Mouse (Mus musculus) G1E (cell line): ENCODE measurements around the gene Arhgap22. TPM values are rescaled to one million over a fixed set of nuclear protein-coding genes. Genes with fewer than 3 reads are reported as not detected.

Source experiments
- ATAC-seq: 2 replicates; pipeline ENCODE4 v1.8.0; 2016; ENCODE audit warnings: mild to moderate bottlenecking; ENCODE audit not compliant: insufficient number of reproducible peaks, poor library complexity, low FRiP score, severe bottlenecking; ENCODE audit errors: extremely low read depth
- DNase-seq: peaks from one replicate; pipeline ENCODE4 v3.0.0; 2012; ENCODE audit warnings: low spot score
- H3K27me3 ChIP-seq: 2 replicates; pipeline ENCODE4 v1.6.1; 2012; ENCODE audit warnings: mild to moderate bottlenecking, low read length, inconsistent platforms; ENCODE audit not compliant: insufficient read depth
- H3K36me3 ChIP-seq: replicated peaks from 2 replicates; pipeline ENCODE3; 2012; ENCODE audit warnings: mild to moderate bottlenecking, inconsistent platforms
- H3K4me1 ChIP-seq: 2 replicates; pipeline ENCODE4 v1.6.1; 2012; ENCODE audit warnings: low read depth, low read length, inconsistent platforms, mixed read lengths; ENCODE audit not compliant: insufficient read depth
- H3K4me3 ChIP-seq: 2 replicates; pipeline ENCODE4 v1.5.1; 2012; ENCODE audit warnings: low read depth, mild to moderate bottlenecking, inconsistent platforms, low read length, moderate library complexity, mixed read lengths
- H3K9me3 ChIP-seq: replicated peaks from 2 replicates; pipeline ENCODE4 v1.6.1; 2012; ENCODE audit warnings: inconsistent platforms
- CTCF ChIP-seq: IDR thresholded peaks from 2 replicates; pipeline ENCODE4 v1.5.1; 2012; ENCODE audit warnings: low read depth, low read length, inconsistent platforms, mixed read lengths
- GATA1 ChIP-seq: IDR thresholded peaks from 2 replicates; pipeline ENCODE4 v1.6.1; 2012; ENCODE audit warnings: borderline replicate concordance, low read length, inconsistent platforms, mixed read lengths
- GATA2 ChIP-seq: IDR thresholded peaks from 2 replicates; pipeline ENCODE4 v1.6.1; 2012; ENCODE audit warnings: low read depth, low read length, inconsistent platforms, borderline replicate concordance
- POLR2AphosphoS5 ChIP-seq: IDR thresholded peaks from 2 replicates; pipeline ENCODE4 v1.6.1; 2012; ENCODE audit warnings: low read depth, low read length, inconsistent platforms; ENCODE audit not compliant: insufficient replicate concordance
- TAL1 ChIP-seq: conservative IDR thresholded peaks from 2 replicates; pipeline ENCODE4 v1.6.1; 2012; ENCODE audit warnings: low read depth, low read length, inconsistent platforms, mixed read lengths
- polyA plus RNA-seq: library from polyadenylated mRNA; stranded (reverse); fragments of >175 nt; gene quantifications from 2 replicates; pipeline ENCODE4 v1.2.3, GENCODE M21; 2012
- total RNA-seq, 2 experiments: library from RNA; stranded (forward) in 1 of 2; stranded (reverse) in 1 of 2; fragments of 200-1000 nt in 1 of 2; fragments of >200 nt in 1 of 2; fragmentation: Nextera tagmentation in 1 of 2; gene quantifications; 2 replicates each; pipeline ENCODE4 v1.2.3; 2014 to 2017

The Arhgap22 gene
- total RNA-seq (2014; fragmentation: Nextera tagmentation) (not detected in 2 replicates), total RNA-seq (2017) (0.05 and 0.06 TPM in 2 replicates), polyA plus RNA-seq (not detected in 2 replicates)

DNA sequence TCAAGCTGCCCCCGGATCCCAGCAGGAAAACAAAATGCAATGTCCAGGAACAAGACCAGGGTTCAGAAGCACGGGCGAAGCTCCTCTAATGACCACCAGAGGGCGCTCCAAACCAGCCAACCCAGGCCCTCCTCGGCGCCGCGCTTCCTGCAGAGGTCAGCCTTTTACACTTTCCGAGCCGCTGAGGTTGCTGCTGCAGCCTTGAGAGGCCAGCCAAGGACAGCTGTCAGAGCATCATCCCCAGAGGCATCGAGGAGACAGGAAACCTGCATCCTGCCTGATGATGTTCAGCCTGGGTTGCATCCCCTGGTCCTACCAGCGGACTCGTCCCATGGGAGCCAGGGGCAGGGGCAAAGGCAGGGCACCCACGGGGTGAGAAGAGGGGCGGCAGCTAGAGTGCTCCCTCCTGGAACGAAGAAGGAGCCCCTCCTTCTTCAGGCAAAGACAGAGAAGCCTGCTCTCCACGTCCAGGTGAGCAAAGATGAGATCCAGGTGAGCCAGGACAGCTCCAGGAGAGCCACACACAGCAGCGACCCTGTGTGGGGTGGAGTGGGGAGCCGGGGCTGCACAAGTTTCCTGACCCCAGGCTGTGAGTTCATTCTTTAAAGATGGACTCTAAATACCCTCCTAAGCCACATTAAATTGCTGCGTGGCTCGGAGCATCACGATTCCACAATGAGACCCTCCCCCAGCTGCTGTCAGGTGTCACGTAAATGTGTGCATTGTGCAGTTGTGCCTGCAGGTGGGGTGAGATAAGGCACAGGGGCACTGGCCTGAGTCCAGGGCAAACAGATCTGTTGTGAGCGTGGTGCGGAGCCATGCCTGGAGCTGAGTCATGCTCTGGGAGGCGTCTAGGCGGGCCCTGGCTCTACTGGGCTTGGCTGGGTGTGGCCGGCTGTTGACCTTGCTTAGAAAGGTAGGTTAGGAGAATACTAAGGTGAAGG, at the start of gene Arhgap22:
Gene Arhgap22, plus strand, starts transcription at position 204 of the 944 bp plus-strand sequence.
- no peaks in the 10 kb centered on the region for H3K27me3 ChIP-seq
- DNase-seq (no peak), ATAC-seq (no peak)
- H3K4me3 ChIP-seq = no peak within 1 kb of the TSS; the same call in 1 of the 2 replicates
- H3K9me3 ChIP-seq = peaks cover 51% of the 10 kb centered on the region
- H3K4me1 ChIP-seq = no peaks in the 10 kb centered on the region
- H3K36me3 ChIP-seq = no peaks in the 10 kb centered on the region
- TF ChIP-seq CTCF (no peak), POLR2AphosphoS5 (no peak), GATA2 (no peak), TAL1 (no peak), GATA1 (no peak)

DNA sequence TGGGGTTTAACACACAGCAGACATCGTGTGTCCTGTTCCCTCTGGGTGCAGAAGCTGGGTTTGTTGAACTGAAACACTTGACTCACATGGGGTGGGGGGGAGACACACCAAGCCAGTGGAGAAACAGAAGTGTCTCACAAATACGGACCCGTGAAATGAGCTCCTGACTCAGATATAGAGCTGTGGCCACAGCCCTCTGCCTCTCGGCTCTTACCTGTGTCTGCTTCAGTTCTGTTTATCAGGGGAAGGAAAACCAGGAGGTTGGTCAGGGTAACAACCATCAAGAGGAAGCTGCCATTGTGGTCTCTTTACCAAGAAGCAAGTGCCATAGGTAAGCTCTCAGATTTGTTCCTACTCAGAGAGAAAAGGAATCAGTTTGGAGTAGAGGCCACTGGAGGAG, 45.1 kb upstream of the Arhgap22 start:
- ATAC-seq (no peak), DNase-seq (no peak)
- TF ChIP-seq CTCF = no peak
- TF ChIP-seq GATA1 = no peak
- no peak for TF ChIP-seq TAL1
- TF ChIP-seq GATA2 = no peak
- no peak for TF ChIP-seq POLR2AphosphoS5
- Histone ChIP-seq H3K36me3 (no peaks in the 10 kb centered on the region), H3K4me1 (no peaks in the 10 kb centered on the region), H3K27me3 (no peaks in the 10 kb centered on the region), H3K9me3 (peaks cover 52% of the 10 kb centered on the region), H3K4me3 (no peak overlapping the region)

DNA sequence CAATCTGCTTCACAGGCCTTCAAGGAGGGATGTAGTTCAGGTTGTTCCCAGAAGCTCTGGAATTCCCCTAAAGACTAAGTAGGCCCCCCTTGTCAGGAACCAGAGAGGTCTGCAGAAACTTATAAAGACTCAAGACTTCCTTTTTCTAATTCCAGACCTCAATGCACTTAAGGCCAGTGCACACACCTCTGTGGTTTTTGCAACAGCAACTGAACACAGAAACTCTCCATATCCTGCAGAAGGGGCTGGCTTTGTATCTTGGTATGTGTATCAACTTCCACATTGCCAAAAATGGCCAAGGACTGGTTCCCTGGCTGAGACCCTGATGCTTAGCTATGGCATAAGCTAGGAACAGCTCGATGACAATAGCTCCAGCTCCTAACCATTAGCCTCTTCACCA, 41.9 kb upstream of the Arhgap22 start:
- TF ChIP-seq CTCF = no peak
- TF ChIP-seq GATA1 = no peak
- no peak for TF ChIP-seq TAL1
- no peak for TF ChIP-seq GATA2
- no peak for TF ChIP-seq POLR2AphosphoS5
- Histone ChIP-seq H3K4me3 (no peak overlapping the region), H3K36me3 (no peaks in the 10 kb centered on the region), H3K27me3 (no peaks in the 10 kb centered on the region), H3K4me1 (no peaks in the 10 kb centered on the region), H3K9me3 (peaks cover 61% of the 10 kb centered on the region)
- DNase-seq (no peak), ATAC-seq (no peak)

DNA sequence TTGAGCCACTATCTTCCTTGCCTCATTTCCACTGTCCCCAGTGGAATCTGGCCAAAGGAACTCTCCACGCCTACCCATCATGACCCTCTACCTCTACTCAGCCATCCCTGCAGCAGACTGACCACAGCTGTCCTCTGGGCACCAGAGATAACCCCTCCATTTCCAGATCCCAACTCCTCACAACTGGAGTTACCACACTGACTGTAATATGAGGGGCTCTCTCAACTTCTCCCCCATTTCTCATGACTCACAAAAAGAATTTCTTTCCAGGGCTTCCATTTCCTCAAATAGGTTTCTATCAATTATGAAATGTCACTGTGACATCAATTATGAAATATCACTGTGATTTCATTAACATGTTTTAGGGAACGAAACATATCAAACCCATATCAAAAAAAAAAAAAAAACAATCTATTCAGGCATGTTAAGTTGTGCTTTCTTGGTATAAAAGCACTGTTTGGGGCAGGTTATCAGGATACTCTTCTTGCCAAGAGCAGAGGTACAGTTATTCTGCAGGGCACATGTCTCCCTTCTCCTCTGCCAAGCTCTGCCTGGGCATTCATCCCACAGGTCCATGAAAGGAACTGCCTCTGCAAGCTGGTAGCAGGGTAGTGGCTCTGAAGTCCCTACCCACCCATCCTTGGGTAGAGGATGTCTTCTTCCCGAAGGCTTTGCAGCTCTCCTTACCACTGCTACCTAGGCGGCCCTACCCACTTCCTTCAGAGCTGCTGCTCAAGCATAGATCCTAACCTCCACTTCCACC, 38.6 kb upstream of the Arhgap22 start:
- H3K9me3 ChIP-seq = peaks cover 47% of the 10 kb centered on the region
- TF ChIP-seq TAL1 = no peak
- no peak for TF ChIP-seq POLR2AphosphoS5
- TF ChIP-seq CTCF = no peak
- TF ChIP-seq GATA1 = no peak
- TF ChIP-seq GATA2 = no peak
- H3K36me3 ChIP-seq = no peaks in the 10 kb centered on the region
- no peak for DNase-seq
- no peak for ATAC-seq
- no peaks in the 10 kb centered on the region for H3K4me1 ChIP-seq
- no peaks in the 10 kb centered on the region for H3K27me3 ChIP-seq
- H3K4me3 ChIP-seq = no peak overlapping the region

DNA sequence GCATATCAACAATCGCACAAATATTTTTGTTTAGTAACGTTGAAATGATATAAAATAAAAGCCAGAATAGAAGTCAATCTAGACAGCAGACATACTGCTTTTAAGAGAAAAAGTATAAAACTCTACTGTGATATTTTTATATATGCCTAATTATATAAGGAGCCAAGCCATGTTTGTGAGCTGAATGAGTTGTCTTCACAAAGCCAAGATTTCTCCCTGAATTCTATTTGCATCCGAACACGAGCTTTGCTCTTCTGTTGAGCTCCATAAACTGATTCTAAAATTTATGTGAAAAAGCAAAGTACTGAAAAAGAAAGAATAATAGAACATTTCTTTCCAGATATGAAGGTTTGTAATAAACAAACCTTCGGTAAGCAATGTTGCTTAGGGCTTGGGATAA, 33.7 kb upstream of the Arhgap22 start:
- Histone ChIP-seq H3K4me1 (no peaks in the 10 kb centered on the region), H3K4me3 (no peak overlapping the region), H3K36me3 (no peaks in the 10 kb centered on the region), H3K9me3 (peaks cover 27% of the 10 kb centered on the region), H3K27me3 (no peaks in the 10 kb centered on the region)
- ATAC-seq (no peak), DNase-seq (no peak)
- TF ChIP-seq GATA2 (no peak), GATA1 (no peak), CTCF (no peak), POLR2AphosphoS5 (no peak), TAL1 (no peak)
